Mouse (Mus musculus): Measurements from ENCODE around the gene Ergic2. TPM values are rescaled to one million over a fixed set of nuclear protein-coding genes. Genes with fewer than 3 reads are reported as not detected.

Ergic2 gene
- total and polyA plus RNA-seq, 3 experiments, result 89.0 to 227 (median 91.5) TPM

- no peak for TF ChIP-seq MEF2A (IDR thresholded peaks at IDR 0.05; ENCODE audit: borderline replicate concordance, low read depth, low read length)
- TF ChIP-seq RAD21 (IDR thresholded peaks at IDR 0.05; ENCODE audit: low read depth, low read length), result no peak
- TF ChIP-seq BHLHE40 (IDR thresholded peaks at IDR 0.05; ENCODE audit: low read depth, low read length), result no peak
- no peak for TF ChIP-seq UBTF (IDR thresholded peaks at IDR 0.05; ENCODE audit: low read depth, low read length)
- TF ChIP-seq JUN (IDR thresholded peaks at IDR 0.05; ENCODE audit: insufficient read depth, low read depth, low read length), result no peak
- no peak for TF ChIP-seq GABPA (IDR thresholded peaks at IDR 0.05; ENCODE audit: insufficient replicate concordance, low read depth, low read length)
- no peak for TF ChIP-seq MAFK (IDR thresholded peaks at IDR 0.05; ENCODE audit: insufficient replicate concordance, low read length)
- no peak for TF ChIP-seq RCOR1 (conservative IDR thresholded peaks at IDR 0.05; ENCODE audit: low read depth, low read length)
- TF ChIP-seq MAZ (IDR thresholded peaks at IDR 0.05; ENCODE audit: low read depth, low read length), result no peak
- TF ChIP-seq E2F4 (IDR thresholded peaks at IDR 0.05; ENCODE audit: insufficient replicate concordance, low read depth, low read length), result no peak
- no peak for TF ChIP-seq ZKSCAN1 (IDR thresholded peaks at IDR 0.05; ENCODE audit: borderline replicate concordance, low read depth, low read length)
- TF ChIP-seq SMC3 (IDR thresholded peaks at IDR 0.05; ENCODE audit: low read depth, low read length), result no peak
- TF ChIP-seq ELF1 (IDR thresholded peaks at IDR 0.05; ENCODE audit: low read depth, low read length), result no peak
- no peak for TF ChIP-seq CHD1 (IDR thresholded peaks at IDR 0.05; ENCODE audit: low read depth, low read length)
- H3K79me2 ChIP-seq (replicated peaks; ENCODE audit: control insufficient read depth, extremely low read depth, insufficient read depth, poor library complexity, severe bottlenecking), result no peaks in the 10 kb centered on the region
- peaks cover 2% of the 10 kb centered on the region for H3K9me3 ChIP-seq (replicated peaks; ENCODE audit: low read length)
- H3K36me3 ChIP-seq (replicated peaks in 1 of 2; ENCODE audit: control insufficient read depth in 1 of 2, insufficient read depth in 1 of 2, low read length in 1 of 2), result no peaks in the 10 kb centered on the region
- H3K9ac ChIP-seq (ENCODE audit: insufficient read depth, low read depth), result no peak overlapping the region
- no peak for DNase-seq (ENCODE audit: extremely low read depth)
- peaks cover 3% of the 10 kb centered on the region for H3K27me3 ChIP-seq (replicated peaks)
- H3K4me3 ChIP-seq (replicated peaks in 1 of 3; ENCODE audit: low read depth in 2 of 3, low read length in 2 of 3, poor library complexity in 1 of 3), result no peak overlapping the region
- in situ Hi-C loops (cut with MboI; ENCODE audit: low pct_ligation_motif_present, low pct_unique_long_range_greater_than_20kb, low sequenced_read_pairs) (no loop called here), dilution Hi-C loops (cut with MboI; ENCODE audit: extremely low pct_ligation_motif_present, extremely low pct_unique_long_range_greater_than_20kb, low sequenced_read_pairs) (no loop called here)
- H3K27ac ChIP-seq (ENCODE audit: insufficient read depth, low read depth), result no peak overlapping the region
- H3K4me2 ChIP-seq (ENCODE audit: insufficient read depth, low read depth, poor library complexity, severe bottlenecking), result no peak overlapping the region
- no peaks in the 10 kb centered on the region for H3K4me1 ChIP-seq (ENCODE audit: control insufficient read depth in 1 of 2, insufficient read depth in 2 of 2)
Measured at GRCm38 (mm10) chr6:148142421-148142820, 69.8 kb downstream of the Ergic2 start.

- H3K36me3 ChIP-seq (replicated peaks in 1 of 2; ENCODE audit: control insufficient read depth in 1 of 2, insufficient read depth in 1 of 2, low read length in 1 of 2), result no peaks in the 10 kb centered on the region
- H3K4me3 ChIP-seq (replicated peaks in 1 of 3; ENCODE audit: low read depth in 2 of 3, low read length in 2 of 3, poor library complexity in 1 of 3), result no peak overlapping the region
- no peaks in the 10 kb centered on the region for H3K79me2 ChIP-seq (replicated peaks; ENCODE audit: control insufficient read depth, extremely low read depth, insufficient read depth, poor library complexity, severe bottlenecking)
- peaks cover 2% of the 10 kb centered on the region for H3K9me3 ChIP-seq (replicated peaks; ENCODE audit: low read length)
- in situ Hi-C loops (cut with MboI; ENCODE audit: low pct_ligation_motif_present, low pct_unique_long_range_greater_than_20kb, low sequenced_read_pairs), result no loop called here
- H3K9ac ChIP-seq (ENCODE audit: insufficient read depth, low read depth), result no peak overlapping the region
- no peak for TF ChIP-seq ELF1 (IDR thresholded peaks at IDR 0.05; ENCODE audit: low read depth, low read length)
- TF ChIP-seq ZKSCAN1 (IDR thresholded peaks at IDR 0.05; ENCODE audit: borderline replicate concordance, low read depth, low read length), result no peak
- no peak for TF ChIP-seq UBTF (IDR thresholded peaks at IDR 0.05; ENCODE audit: low read depth, low read length)
- no peak for TF ChIP-seq BHLHE40 (IDR thresholded peaks at IDR 0.05; ENCODE audit: low read depth, low read length)
- TF ChIP-seq E2F4 (IDR thresholded peaks at IDR 0.05; ENCODE audit: insufficient replicate concordance, low read depth, low read length), result no peak
- TF ChIP-seq USF1 (IDR thresholded peaks at IDR 0.05; ENCODE audit: low read depth, low read length), result no peak
- TF ChIP-seq CTCF (conservative IDR thresholded peaks at IDR 0.05 in 1 of 2, IDR thresholded peaks at IDR 0.05 in 1 of 2; ENCODE audit: low read depth in 2 of 2, low read length in 2 of 2), result no peak
- TF ChIP-seq MEF2A (IDR thresholded peaks at IDR 0.05; ENCODE audit: borderline replicate concordance, low read depth, low read length), result no peak
- no peak for TF ChIP-seq CHD2 (IDR thresholded peaks at IDR 0.05; ENCODE audit: low read length)
- TF ChIP-seq TBP (conservative IDR thresholded peaks at IDR 0.05; ENCODE audit: low read depth, low read length), result no peak
- TF ChIP-seq MYC (IDR thresholded peaks at IDR 0.05; ENCODE audit: low read depth, low read length), result no peak
- no peak for TF ChIP-seq KAT2A (IDR thresholded peaks at IDR 0.05; ENCODE audit: insufficient replicate concordance, low read length)
- TF ChIP-seq SMC3 (IDR thresholded peaks at IDR 0.05; ENCODE audit: low read depth, low read length), result no peak
- TF ChIP-seq IRF4 (IDR thresholded peaks at IDR 0.05; ENCODE audit: low read depth, low read length), result no peak
- TF ChIP-seq ZMIZ1 (IDR thresholded peaks at IDR 0.05; ENCODE audit: low read depth, low read length), result no peak
- dilution Hi-C loops (cut with MboI; ENCODE audit: extremely low pct_ligation_motif_present, extremely low pct_unique_long_range_greater_than_20kb, low sequenced_read_pairs), result no loop called here
- no peak overlapping the region for H3K4me2 ChIP-seq (ENCODE audit: insufficient read depth, low read depth, poor library complexity, severe bottlenecking)
- DNase-seq (ENCODE audit: extremely low read depth), result no peak
- no peaks in the 10 kb centered on the region for H3K4me1 ChIP-seq (ENCODE audit: control insufficient read depth in 1 of 2, insufficient read depth in 2 of 2)
- H3K27ac ChIP-seq (ENCODE audit: insufficient read depth, low read depth), result no peak overlapping the region
- peaks cover 3% of the 10 kb centered on the region for H3K27me3 ChIP-seq (replicated peaks)
Measured at GRCm38 (mm10) chr6:148141874-148142273, 70.3 kb downstream of the Ergic2 start.
